Mouse (Mus musculus) liver, adult 2 months (tissue): ENCODE data around the gene Fam193a.

Experiments
- CTCF ChIP-seq: fragments of 200-500 bp; IDR thresholded peaks from 2 replicates; pipeline ENCODE4 v1.5.1; 2011; ENCODE audit warnings: low read depth, low read length, control low read depth
- POLR2A ChIP-seq: fragments of 200-500 bp; IDR thresholded peaks from 2 replicates; pipeline ENCODE4 v1.6.1; 2011; ENCODE audit warnings: low read length, control low read depth; ENCODE audit not compliant: insufficient read depth; ENCODE audit errors: extremely low read depth

DNA sequence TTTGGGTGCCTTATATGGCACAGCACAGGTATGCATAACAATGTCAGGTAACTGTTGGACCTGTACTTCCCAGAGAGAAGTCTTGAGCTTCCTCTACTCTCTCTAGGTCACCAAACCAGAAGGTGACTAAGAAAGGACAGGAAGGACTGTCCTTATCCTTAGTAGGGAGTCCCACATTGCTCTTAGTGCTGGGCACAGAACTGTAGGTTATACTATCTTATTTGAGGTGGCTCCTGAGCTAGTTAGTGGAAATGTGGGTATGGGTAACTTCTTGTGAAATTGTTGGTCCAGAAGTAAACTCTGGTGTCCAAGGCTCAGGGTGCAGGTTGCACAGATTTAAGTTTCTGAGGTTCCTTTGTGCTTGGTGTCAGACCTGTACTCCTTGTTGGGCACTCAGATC lies 2.4 kb downstream of the Fam193a start:
- no peak for TF ChIP-seq POLR2A
- TF ChIP-seq CTCF, result no peak
